Mouse (Mus musculus): Measurements from ENCODE around the gene Prr14. TPM values are rescaled to one million over a fixed set of nuclear protein-coding genes. Genes with fewer than 3 reads are reported as not detected.
"Not testable (repeated sequence)": the region's sequence is repeated elsewhere in the genome, so short reads cannot be mapped to it uniquely, and the experiment has no call there.

The Prr14 gene
- polyA plus RNA-seq, 1 experiment from 2014 or later = 44.5 TPM

DNA sequence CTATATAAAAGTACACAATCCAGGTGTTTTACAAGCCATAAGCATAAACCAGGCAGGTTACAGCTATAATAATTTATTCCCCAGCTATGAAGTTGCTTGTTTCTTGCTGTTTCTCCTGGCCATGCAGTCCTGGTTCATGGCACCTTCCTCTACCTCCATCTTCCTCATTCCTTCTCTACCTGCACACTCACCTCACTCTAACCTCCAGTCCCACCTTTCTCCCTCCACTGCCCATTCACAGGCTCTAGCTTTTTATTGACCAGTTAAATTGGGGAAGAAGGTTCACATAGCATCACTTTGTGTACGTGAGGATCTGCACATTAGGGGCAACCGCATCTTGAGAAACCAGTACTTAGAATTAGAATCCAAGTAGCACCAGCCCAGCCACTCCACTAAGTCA, 6.4 kb upstream of the Prr14 start:
- Histone ChIP-seq H3K36me3 (peaks cover 39% of the 10 kb centered on the region), H3K9ac (no peak overlapping the region), H3K27me3 (no peaks in the 10 kb centered on the region), H3K4me3 (no peak overlapping the region), H3K4me1 (replicated peaks) (peaks cover 43% of the 10 kb centered on the region), H3K4me2 (0 out of 2 replicates have a peak overlapping the region, but pooled peaks have one; percentile 0), H3K9me3 (no peaks in the 10 kb centered on the region), H3K27ac (replicated peaks) (no peak overlapping the region)
- ATAC-seq (ENCODE audit: low read depth) = no peak
- WGBS = 97% methylated on average over 2 of the region's 2 CpGs

DNA sequence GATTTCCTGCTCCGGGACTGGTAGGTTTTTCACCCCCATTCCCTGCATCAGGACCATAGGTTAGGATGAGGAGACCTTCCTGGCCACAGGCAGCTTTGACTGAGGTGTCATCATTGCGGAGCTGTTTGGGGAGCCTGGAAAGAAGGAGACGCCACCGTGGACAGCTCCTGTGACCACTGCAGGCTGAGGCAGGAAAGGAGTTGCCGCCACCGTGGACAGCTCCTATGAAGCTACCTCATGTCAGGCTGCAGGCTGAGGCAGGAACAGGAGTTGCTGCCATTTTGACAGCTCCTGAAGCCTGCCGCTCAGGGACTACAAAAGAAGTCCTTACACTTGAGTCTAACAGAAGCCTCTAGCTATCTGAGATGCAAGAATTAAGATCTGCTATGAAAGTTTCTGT, 4.5 kb upstream of the Prr14 start:
- Histone ChIP-seq H3K36me3 (peaks cover 46% of the 10 kb centered on the region), H3K9ac (no peak overlapping the region), H3K27ac (replicated peaks) (no peak overlapping the region), H3K4me3 (no peak overlapping the region), H3K4me1 (replicated peaks) (peaks cover 36% of the 10 kb centered on the region), H3K4me2 (no peak overlapping the region), H3K27me3 (no peaks in the 10 kb centered on the region), H3K9me3 (no peaks in the 10 kb centered on the region)
- 93% methylated on average over 7 of the region's 7 CpGs for WGBS
- no peak for ATAC-seq (ENCODE audit: low read depth)

DNA sequence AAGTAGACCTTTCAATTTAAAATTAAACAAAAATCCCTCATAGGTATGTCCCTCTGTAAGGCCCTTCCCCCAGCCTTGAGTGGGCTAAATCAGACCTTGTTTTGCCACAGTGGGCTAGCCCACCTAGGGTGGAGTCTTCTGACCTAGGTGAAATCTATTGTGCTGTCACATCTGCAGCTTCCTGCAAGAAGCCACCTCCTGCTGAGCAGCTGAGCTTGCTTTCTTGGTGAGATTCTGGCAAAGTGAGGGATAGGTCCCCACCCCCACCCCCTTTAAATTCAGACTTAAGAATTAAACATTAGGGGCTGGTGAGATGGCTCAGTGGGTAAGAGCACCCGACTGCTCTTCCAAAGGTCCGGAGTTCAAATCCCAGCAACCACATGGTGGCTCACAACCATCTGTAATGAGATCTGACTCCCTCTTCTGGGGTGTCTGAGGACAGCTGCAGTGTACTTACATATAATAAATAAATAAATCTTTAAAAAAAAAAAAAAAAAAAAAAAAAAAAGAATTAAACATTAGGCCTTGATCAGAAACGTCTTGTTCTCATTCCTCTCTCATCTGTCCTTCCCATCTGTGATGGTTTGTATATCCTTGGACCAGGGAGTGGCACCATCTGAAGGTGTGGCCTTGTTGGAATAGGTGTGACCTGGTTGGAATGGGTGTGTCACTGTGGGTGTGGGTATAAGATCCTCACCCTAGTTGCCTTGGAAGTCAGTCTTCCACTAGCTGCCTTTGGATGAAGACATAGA, 864 bp upstream of the Prr14 start:
- H3K27me3 ChIP-seq; H3K9me3 ChIP-seq; H3K27ac ChIP-seq (replicated peaks); H3K4me2 ChIP-seq; ATAC-seq (ENCODE audit: low read depth); H3K4me1 ChIP-seq (replicated peaks); H3K9ac ChIP-seq; H3K4me3 ChIP-seq: not testable (repeated sequence)
- 85% methylated on average over 3 of the region's 3 CpGs for WGBS
- H3K36me3 ChIP-seq = peaks cover 57% of the 10 kb centered on the region

DNA sequence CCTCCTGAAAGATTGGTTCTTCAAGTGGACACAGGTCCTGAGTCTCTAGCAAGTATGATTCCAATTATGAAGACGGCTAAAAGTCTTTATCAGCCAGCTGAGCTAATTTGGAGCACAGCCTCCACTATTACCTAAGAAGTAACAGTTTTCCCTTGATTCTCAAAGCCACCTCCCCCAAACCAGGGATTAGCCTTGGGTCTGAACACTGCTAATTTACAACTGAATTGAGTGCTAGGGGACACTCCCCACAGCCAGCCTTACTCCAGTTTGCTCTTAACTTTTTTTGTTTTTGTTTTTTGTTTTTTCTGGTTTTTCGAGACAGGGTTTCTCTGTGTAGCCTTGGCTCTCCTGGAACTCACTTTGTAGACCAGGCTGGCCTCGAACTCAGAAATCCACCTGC, 5.8 kb downstream of the Prr14 start:
- Histone ChIP-seq H3K4me1 (replicated peaks) (peaks cover 12% of the 10 kb centered on the region), H3K27me3 (no peaks in the 10 kb centered on the region), H3K4me3 (no peak overlapping the region), H3K27ac (replicated peaks) (no peak overlapping the region), H3K9me3 (no peaks in the 10 kb centered on the region), H3K4me2 (no peak overlapping the region), H3K9ac (no peak overlapping the region), H3K36me3 (peaks cover 58% of the 10 kb centered on the region)
- no peak for ATAC-seq (ENCODE audit: low read depth)
- WGBS = 94% methylated on average over 3 of the region's 3 CpGs

DNA sequence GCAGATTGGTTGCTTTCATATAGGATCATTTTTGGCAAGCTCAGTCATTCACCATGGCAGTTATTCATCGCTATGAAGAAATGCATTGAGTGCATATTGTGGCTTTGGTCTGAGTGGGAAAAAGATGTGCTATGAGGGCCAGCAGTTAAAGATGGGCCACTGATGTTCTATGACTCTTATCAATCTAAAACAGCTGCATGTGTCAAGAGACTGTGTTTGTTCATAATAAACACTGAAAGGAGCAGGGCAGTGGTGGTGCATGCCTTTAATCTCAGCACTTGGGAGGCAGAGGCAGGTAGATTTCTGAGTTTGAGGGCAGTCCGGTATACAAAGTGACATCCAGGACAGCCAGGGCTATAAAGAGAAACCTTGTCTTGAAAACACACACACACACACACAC, 6.3 kb downstream of the Prr14 start:
- Histone ChIP-seq H3K4me1 (replicated peaks) (peaks cover 13% of the 10 kb centered on the region), H3K36me3 (peaks cover 53% of the 10 kb centered on the region)
- not testable (repeated sequence) for ATAC-seq (ENCODE audit: low read depth); H3K27ac ChIP-seq (replicated peaks); H3K27me3 ChIP-seq; H3K4me3 ChIP-seq; H3K9ac ChIP-seq; H3K4me2 ChIP-seq; H3K9me3 ChIP-seq
- 95% methylated on average over 2 of the region's 2 CpGs for WGBS

DNA sequence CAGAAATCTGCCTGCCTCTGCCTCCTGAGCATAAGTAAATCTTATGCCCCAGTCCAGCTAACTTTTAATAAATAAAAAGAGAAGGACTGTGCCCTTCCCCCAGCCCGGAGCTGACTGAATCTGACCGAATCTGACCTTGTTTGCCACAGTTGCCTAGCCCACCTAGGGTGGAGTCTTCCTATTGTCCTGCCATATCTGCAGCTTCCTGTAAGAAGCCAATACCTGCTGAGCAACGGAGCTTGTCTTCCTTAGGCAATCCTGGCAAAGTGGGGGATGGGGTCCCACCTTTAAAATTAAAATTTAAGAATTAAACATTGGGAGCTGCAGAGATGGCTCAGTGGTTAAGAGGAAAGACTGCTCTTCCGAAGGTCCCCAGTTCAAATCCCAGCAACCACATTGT, 7.2 kb downstream of the Prr14 start:
- Histone ChIP-seq H3K4me3 (no peak overlapping the region), H3K9me3 (no peaks in the 10 kb centered on the region), H3K4me2 (no peak overlapping the region), H3K9ac (no peak overlapping the region), H3K27me3 (no peaks in the 10 kb centered on the region), H3K4me1 (replicated peaks) (peaks cover 13% of the 10 kb centered on the region), H3K36me3 (peaks cover 44% of the 10 kb centered on the region), H3K27ac (replicated peaks) (no peak overlapping the region)
- ATAC-seq (ENCODE audit: low read depth) = no peak
- WGBS = 93% methylated on average over 4 of the region's 4 CpGs

DNA sequence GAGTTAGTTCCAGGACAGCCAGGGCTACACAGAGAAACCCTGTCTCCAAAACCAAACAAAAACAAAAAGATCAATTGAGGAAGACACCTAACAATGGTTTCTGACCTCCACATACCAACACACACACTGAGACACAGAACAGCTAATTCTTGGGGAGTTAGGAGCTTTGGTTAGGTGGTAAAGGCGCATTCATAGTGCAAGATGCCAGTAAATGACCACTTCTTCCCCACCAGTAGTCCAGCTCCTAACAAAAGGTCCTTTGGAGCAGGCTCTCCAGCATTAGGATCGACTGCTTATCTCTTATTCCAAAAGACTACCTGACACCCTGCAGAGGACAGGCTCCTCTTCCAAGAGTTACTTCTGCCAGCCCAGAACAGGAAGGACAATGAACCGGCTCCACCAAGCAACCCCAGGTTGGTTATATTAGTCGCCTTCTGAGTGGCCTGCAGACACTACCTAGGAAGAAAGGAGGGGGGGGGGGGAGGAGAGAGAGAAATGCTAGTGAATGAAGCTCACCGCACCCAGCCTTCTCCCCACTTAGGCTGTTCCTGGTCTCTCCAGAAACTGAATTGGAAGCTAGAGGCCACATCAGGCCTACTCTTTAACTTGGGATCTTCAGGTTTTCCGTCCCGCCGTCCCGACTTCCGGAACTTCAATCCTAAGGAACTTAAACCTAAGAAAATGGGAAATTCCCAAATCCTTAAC, 10.8 kb downstream of the Prr14 start:
- peak overlapping the region; percentile 82 for H3K4me2 ChIP-seq
- WGBS = 8% methylated on average over 10 of the region's 10 CpGs
- peak; percentile 57 for ATAC-seq (ENCODE audit: low read depth)
- peaks cover 49% of the 10 kb centered on the region for H3K36me3 ChIP-seq
- peaks cover 30% of the 10 kb centered on the region for H3K4me1 ChIP-seq (replicated peaks)
- peak overlapping the region; percentile 94 for H3K4me3 ChIP-seq
- H3K27me3 ChIP-seq = no peaks in the 10 kb centered on the region
- H3K9me3 ChIP-seq = no peaks in the 10 kb centered on the region
- H3K9ac ChIP-seq = peak overlapping the region; percentile 94
- H3K27ac ChIP-seq (replicated peaks) = peak overlapping the region; percentile 99

DNA sequence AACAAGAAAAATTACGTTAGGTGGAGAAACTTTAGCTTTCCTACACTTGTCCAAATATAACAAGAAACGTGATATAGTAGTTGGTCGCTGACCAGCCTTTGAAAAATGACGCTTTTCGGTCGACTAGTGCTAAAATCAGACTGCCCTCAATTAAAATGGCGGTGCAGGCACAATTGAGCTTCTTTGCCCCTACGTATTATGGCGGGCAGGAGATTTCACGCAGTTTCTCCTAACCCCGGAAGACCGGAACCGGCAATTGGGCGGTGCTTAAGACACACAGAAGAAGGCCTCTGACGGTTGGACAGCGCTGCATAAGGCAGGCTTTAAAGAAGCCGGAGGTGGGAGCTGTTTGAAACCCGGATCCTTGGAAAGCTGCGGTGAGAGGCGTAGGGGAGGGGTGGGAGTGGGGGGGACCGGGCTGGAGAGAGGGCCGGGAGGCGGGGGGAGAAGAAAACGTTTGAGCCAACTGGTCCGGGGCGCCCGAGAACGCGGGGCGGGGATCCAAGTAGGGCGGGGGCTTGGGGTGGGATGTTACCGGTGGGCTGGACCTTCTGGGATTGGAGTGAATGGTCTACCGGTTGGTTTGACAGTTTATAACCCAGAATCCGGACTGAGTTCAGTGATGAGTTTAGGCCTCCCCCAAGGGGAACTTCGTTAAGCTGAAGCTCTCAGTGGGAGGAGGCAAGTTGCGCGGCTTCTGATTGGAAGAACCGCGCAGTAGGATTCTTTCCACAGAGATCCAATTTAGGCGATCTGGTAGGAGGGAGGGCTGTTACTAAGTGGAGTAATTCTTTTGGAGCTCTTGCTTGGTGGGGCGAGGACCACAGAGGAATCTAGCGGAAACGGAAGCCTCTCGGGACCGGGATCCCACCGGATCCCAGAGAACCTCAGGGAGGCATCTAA, 11.6 kb downstream of the Prr14 start:
- Histone ChIP-seq H3K36me3 (peaks cover 50% of the 10 kb centered on the region), H3K4me3 (peak overlapping the region; percentile 94), H3K4me2 (peak overlapping the region; percentile 82), H3K4me1 (replicated peaks) (peaks cover 30% of the 10 kb centered on the region), H3K9me3 (no peaks in the 10 kb centered on the region), H3K9ac (peak overlapping the region; percentile 94), H3K27me3 (no peaks in the 10 kb centered on the region), H3K27ac (replicated peaks) (peak overlapping the region; percentile 99)
- ATAC-seq (ENCODE audit: low read depth) = peak; percentile 95
- WGBS = under 1% methylated on average over 46 of the region's 46 CpGs

DNA sequence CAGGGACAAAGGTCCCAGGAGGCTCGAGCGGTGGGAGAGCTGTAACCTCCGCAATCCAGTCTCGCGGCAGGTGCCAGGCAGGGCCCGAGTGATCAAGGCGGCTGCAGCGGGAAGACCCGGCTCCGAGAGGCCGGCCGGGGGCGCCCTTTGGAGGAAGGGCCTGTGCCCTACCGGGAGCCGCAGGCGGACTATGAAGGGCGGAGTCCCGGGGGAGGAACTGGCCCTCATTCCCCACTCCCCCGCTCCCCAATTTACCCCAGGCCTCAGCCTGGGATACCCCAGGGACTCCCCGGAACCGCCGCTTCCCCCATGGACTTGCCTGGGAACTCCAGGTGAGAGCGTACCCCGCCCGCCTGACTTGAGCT, 12.2 kb downstream of the Prr14 start:
- peak overlapping the region; percentile 94 for H3K4me3 ChIP-seq
- peak overlapping the region; percentile 99 for H3K27ac ChIP-seq (replicated peaks)
- ATAC-seq (ENCODE audit: low read depth) = peak; percentile 27
- peak overlapping the region; percentile 94 for H3K9ac ChIP-seq
- under 1% methylated on average over 25 of the region's 25 CpGs for WGBS
- peak overlapping the region; percentile 82 for H3K4me2 ChIP-seq
- H3K36me3 ChIP-seq = peaks cover 52% of the 10 kb centered on the region
- H3K4me1 ChIP-seq (replicated peaks) = peaks cover 36% of the 10 kb centered on the region
- H3K9me3 ChIP-seq = no peaks in the 10 kb centered on the region
- no peaks in the 10 kb centered on the region for H3K27me3 ChIP-seq

DNA sequence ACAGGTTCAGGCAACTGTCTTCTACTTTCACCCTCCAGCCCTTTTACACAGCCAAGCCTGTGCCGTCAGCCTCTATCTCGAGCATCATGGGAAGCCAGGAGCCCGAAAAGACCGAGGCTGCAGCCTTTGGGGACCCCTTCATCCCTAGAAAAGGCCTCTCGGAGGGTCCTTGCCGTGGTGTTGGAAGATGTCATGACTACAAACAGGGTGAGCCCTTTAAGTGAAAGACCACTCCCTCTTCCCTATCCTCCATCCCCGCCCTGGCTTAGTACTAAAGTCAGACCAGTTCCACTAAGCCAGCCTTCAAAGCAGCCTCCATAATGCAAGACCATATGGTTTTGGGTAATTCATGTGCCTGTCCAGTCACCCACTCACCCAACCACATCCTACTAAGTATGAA, 12.6 kb downstream of the Prr14 start:
- Histone ChIP-seq H3K9me3 (no peaks in the 10 kb centered on the region), H3K4me2 (peak overlapping the region; percentile 82), H3K27ac (replicated peaks) (peak overlapping the region; percentile 99), H3K9ac (peak overlapping the region; percentile 94), H3K36me3 (peaks cover 48% of the 10 kb centered on the region), H3K27me3 (no peaks in the 10 kb centered on the region), H3K4me3 (peak overlapping the region; percentile 94), H3K4me1 (replicated peaks) (peaks cover 40% of the 10 kb centered on the region)
- ATAC-seq (ENCODE audit: low read depth) = no peak; the same call in 1 of the 2 replicates
- 0% methylated on average over 7 of the region's 7 CpGs for WGBS

DNA sequence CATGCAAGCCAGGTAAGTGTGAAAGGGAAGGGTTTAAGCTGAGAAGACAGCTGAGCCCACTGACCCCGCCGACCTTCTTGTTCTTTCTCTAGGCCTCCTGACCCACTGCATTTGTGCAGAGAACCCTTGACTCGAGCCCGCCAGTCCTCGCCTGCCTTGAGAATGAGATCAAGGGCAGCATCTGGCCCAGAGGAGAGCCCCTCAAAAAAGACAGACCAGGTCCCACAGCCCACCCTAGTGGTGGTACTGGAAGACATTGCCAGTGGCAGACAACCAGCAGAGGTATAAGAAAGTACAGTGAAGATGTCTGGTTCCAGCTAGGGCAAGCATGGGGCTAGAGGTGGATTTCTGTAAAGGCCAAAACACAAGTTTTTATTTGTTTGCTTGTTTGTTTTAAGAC, 14.3 kb downstream of the Prr14 start:
- ATAC-seq (ENCODE audit: low read depth) = no peak
- Histone ChIP-seq H3K27me3 (no peaks in the 10 kb centered on the region), H3K4me1 (replicated peaks) (peaks cover 45% of the 10 kb centered on the region), H3K9me3 (no peaks in the 10 kb centered on the region), H3K36me3 (peaks cover 35% of the 10 kb centered on the region), H3K4me3 (no peak overlapping the region), H3K27ac (replicated peaks) (no peak overlapping the region), H3K4me2 (no peak overlapping the region), H3K9ac (0 out of 2 replicates have a peak overlapping the region, but pooled peaks have one; percentile 3)
- WGBS = 90% methylated on average over 5 of the region's 5 CpGs

Data from neural tube, embryonic 13.5 days (tissue).